Mouse (Mus musculus) lung, postnatal 0 days (tissue): ENCODE measurements around the gene Tpcn2.

Experiments
- CTCF ChIP-seq: IDR thresholded peaks from 2 replicates; pipeline ENCODE4 v1.5.1; 2016; ENCODE audit warnings: antibody characterized with exemption, mild to moderate bottlenecking
- EP300 ChIP-seq: IDR thresholded peaks from 2 replicates; pipeline ENCODE4 v1.6.1; 2016; ENCODE audit warnings: antibody characterized with exemption, mild to moderate bottlenecking, control low read depth

DNA sequence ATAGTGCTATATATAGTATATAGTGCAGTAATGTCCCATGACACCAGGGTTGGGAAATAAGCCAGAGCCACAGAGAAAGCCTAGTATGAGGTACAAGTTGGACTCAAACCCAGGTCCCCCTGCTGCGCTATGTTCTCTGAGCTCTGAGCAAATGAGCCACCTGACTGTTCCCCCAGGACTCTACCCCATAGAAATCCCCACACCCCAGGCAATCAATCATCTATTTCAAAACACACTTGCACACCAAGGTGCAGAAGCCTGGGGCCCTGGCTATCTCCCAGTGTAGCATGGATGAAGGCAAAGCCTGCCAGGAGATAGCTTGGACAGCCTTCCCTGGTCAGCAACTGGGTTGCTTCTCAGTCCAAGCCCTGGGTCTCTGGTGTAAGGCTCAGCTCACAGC, 27.7 kb downstream of the Tpcn2 start:
- no peak for TF ChIP-seq CTCF
- TF ChIP-seq EP300: no peak
